Mouse (Mus musculus) lung, postnatal 0 days (tissue): ENCODE measurements around the gene 1600002K03Rik.

Experiments used
- CTCF ChIP-seq: IDR thresholded peaks from 2 replicates; pipeline ENCODE4 v1.5.1; 2016; ENCODE audit warnings: antibody characterized with exemption, mild to moderate bottlenecking
- EP300 ChIP-seq: IDR thresholded peaks from 2 replicates; pipeline ENCODE4 v1.6.1; 2016; ENCODE audit warnings: antibody characterized with exemption, mild to moderate bottlenecking, control low read depth

DNA sequence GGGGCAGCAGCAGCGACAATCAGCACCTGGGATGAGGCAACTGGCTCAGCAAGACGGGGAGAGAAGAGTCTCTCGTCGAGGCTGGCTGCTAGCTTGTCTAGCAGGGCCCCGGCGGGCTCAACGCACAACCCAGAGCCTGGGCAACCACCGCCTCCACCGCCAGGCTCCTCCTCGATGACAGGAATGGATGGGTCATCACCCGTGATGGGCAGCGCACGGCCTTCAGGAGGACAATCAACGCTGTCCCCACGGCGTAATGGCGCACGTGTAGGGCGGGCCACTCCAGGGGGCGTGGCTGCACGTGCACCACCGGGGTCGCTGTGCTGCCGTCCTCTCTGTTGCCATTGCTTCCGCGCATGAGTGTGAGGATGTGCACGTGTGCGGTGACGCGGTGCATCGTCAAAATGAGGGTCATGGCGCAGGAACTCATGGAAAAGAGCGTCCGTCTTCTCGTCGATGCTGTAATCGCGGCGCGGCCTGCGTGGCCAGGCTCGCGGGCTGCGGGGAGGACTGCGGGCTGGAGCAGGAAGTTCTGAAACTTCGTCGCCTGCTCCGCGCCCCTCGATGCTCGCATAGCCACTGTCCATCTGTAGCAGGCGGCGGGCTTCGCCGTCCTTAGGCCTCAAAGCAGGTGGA is 41.3 kb upstream of the 1600002K03Rik start:
- TF ChIP-seq CTCF (no peak), EP300 (no peak)
